Mouse (Mus musculus) liver, embryonic 11.5 days (tissue): Measurements from ENCODE around the gene Gsx1. TPM values are rescaled to one million over a fixed set of nuclear protein-coding genes. Genes with fewer than 3 reads are reported as not detected.

Source experiments
- ATAC-seq: fragments of 200-750 bp; cut with Nextera tagmentation; replicated peaks from 2 replicates; pipeline ENCODE4 v1.8.0; 2017; ENCODE audit warnings: moderate number of reproducible peaks, mild to moderate bottlenecking, moderate TSS enrichment, moderate library complexity; ENCODE audit not compliant: low FRiP score
- DNase-seq: peaks from one replicate; pipeline ENCODE4 v3.0.0-alpha.2; 2017; ENCODE audit warnings: low spot score
- H3K27ac ChIP-seq: fragments of 300-500 bp; sonication (generic); 2 replicates; pipeline ENCODE4 v1.5.1; 2014; ENCODE audit warnings: mild to moderate bottlenecking, low read depth, low read length, control low read depth
- H3K27me3 ChIP-seq: fragments of 300-500 bp; sonication (generic); replicated peaks from 2 replicates; pipeline ENCODE4 v1.6.1; 2014; ENCODE audit warnings: low read length, mixed read lengths; ENCODE audit not compliant: control insufficient read depth, insufficient read depth
- H3K36me3 ChIP-seq: fragments of 300-500 bp; sonication (generic); 2 replicates; pipeline ENCODE4 v1.6.1; 2014; ENCODE audit warnings: mild to moderate bottlenecking, low read length, moderate library complexity, mixed read lengths; ENCODE audit not compliant: control insufficient read depth, insufficient read depth
- H3K4me1 ChIP-seq: fragments of 300-500 bp; sonication (generic); replicated peaks from 2 replicates; pipeline ENCODE4 v1.6.1; 2014; ENCODE audit warnings: low read length, mixed read lengths; ENCODE audit not compliant: control insufficient read depth, insufficient read depth
- H3K4me2 ChIP-seq: fragments of 300-500 bp; sonication (generic); 2 replicates; pipeline ENCODE4 v1.6.1; 2014; ENCODE audit warnings: mild to moderate bottlenecking, control low read depth, moderate library complexity
- H3K4me3 ChIP-seq: fragments of 300-500 bp; sonication (generic); 2 replicates; pipeline ENCODE4 v1.5.1; 2014; ENCODE audit warnings: low read depth, low read length, control low read depth
- H3K9ac ChIP-seq: fragments of 300-500 bp; sonication (generic); 2 replicates; pipeline ENCODE4 v1.6.1; 2014; ENCODE audit warnings: low read depth, low read length, control low read depth
- H3K9me3 ChIP-seq: fragments of 300-500 bp; sonication (generic); 2 replicates; pipeline ENCODE4 v1.6.1; 2016; ENCODE audit warnings: low read length, inconsistent platforms, mixed read lengths; ENCODE audit not compliant: control insufficient read depth
- WGBS: fragments of 180-500 bp; shearing (Covaris S2); extraction: QIAGEN DNeasy Blood & Tissue Kit; methylation state at CpG from one replicate; pipeline ENCODE4 v1.1.7; 2014; 5-methylcytosine and 5-hydroxymethylcytosine counted together
- polyA plus RNA-seq: library from polyadenylated mRNA; unstranded; fragments of >200 nt; fragmentation: Nextera tagmentation; extraction: Ambion mirVana; gene quantifications from 2 replicates; pipeline ENCODE4 v1.2.1, GENCODE M21; 2014

Gsx1 gene
- not detected in 2 replicates for polyA plus RNA-seq

- Histone ChIP-seq H3K4me2 (peak within 1 kb of the TSS; percentile 39), H3K9me3 (no peaks in the 10 kb centered on the region), H3K4me1 (no peaks in the 10 kb centered on the region), H3K27me3 (peaks cover 95% of the 10 kb centered on the region), H3K4me3 (peak within 1 kb of the TSS; percentile 29), H3K27ac (no peak within 1 kb of the TSS), H3K9ac (no peak within 1 kb of the TSS), H3K36me3 (no peaks in the 10 kb centered on the region)
- DNase-seq = peak; percentile 77
- peak; percentile 63 for ATAC-seq
- 2% methylated on average over 33 of the region's 37 CpGs for WGBS
Measured at GRCm38 (mm10) chr5:147188571-147188975, at the start of gene Gsx1. TSS of gene Gsx1 (plus strand) at chr5:147188696.

- Histone ChIP-seq H3K36me3 (no peaks in the 10 kb centered on the region), H3K9me3 (no peaks in the 10 kb centered on the region), H3K27me3 (no peaks in the 10 kb centered on the region), H3K4me3 (no peak overlapping the region), H3K9ac (no peak overlapping the region), H3K4me2 (no peak overlapping the region), H3K27ac (no peak overlapping the region), H3K4me1 (no peaks in the 10 kb centered on the region)
- ATAC-seq (no peak), DNase-seq (no peak)
Measured at GRCm38 (mm10) chr5:147147340-147147739, 41.2 kb upstream of the Gsx1 start.

- Histone ChIP-seq H3K27ac (no peak overlapping the region), H3K9me3 (no peaks in the 10 kb centered on the region), H3K27me3 (peaks cover 9% of the 10 kb centered on the region), H3K9ac (no peak overlapping the region), H3K4me2 (no peak overlapping the region), H3K4me1 (no peaks in the 10 kb centered on the region), H3K36me3 (no peaks in the 10 kb centered on the region), H3K4me3 (no peak overlapping the region)
- DNase-seq (no peak), ATAC-seq (no peak)
- WGBS = 16% methylated on average over 13 of the region's 13 CpGs
Measured at GRCm38 (mm10) chr5:147154806-147155371, 33.6 kb upstream of the Gsx1 start.

GRCm38 (mm10) chr5:147155449-147156133 lies 32.9 kb upstream of the Gsx1 start:
- Histone ChIP-seq H3K27ac (no peak overlapping the region), H3K9ac (no peak overlapping the region), H3K27me3 (peaks cover 9% of the 10 kb centered on the region), H3K36me3 (no peaks in the 10 kb centered on the region), H3K4me1 (no peaks in the 10 kb centered on the region), H3K9me3 (no peaks in the 10 kb centered on the region), H3K4me3 (no peak overlapping the region), H3K4me2 (no peak overlapping the region)
- WGBS = 24% methylated on average over 13 of the region's 13 CpGs
- ATAC-seq = no peak
- DNase-seq = no peak

GRCm38 (mm10) chr5:147156376-147156775 lies 32.1 kb upstream of the Gsx1 start:
- Histone ChIP-seq H3K36me3 (no peaks in the 10 kb centered on the region), H3K4me3 (no peak overlapping the region), H3K27ac (no peak overlapping the region), H3K4me1 (no peaks in the 10 kb centered on the region), H3K9me3 (no peaks in the 10 kb centered on the region), H3K9ac (no peak overlapping the region), H3K27me3 (peaks cover 9% of the 10 kb centered on the region), H3K4me2 (no peak overlapping the region)
- ATAC-seq = no peak
- WGBS = 36% methylated on average over 3 of the region's 3 CpGs
- no peak for DNase-seq

GRCm38 (mm10) chr5:147157441-147157840 lies 31.1 kb upstream of the Gsx1 start:
- ATAC-seq (no peak), DNase-seq (no peak)
- Histone ChIP-seq H3K4me1 (no peaks in the 10 kb centered on the region), H3K36me3 (no peaks in the 10 kb centered on the region), H3K9ac (no peak overlapping the region), H3K4me3 (no peak overlapping the region), H3K4me2 (no peak overlapping the region), H3K27ac (no peak overlapping the region), H3K27me3 (peaks cover 9% of the 10 kb centered on the region), H3K9me3 (no peaks in the 10 kb centered on the region)
- WGBS = 63% methylated on average over 7 of the region's 7 CpGs

- H3K27me3 ChIP-seq = peaks cover 9% of the 10 kb centered on the region
- no peak overlapping the region for H3K9ac ChIP-seq
- no peak overlapping the region for H3K27ac ChIP-seq
- ATAC-seq (no peak), DNase-seq (no peak)
- 44% methylated on average over 6 of the region's 6 CpGs for WGBS
- no peak overlapping the region for H3K4me2 ChIP-seq
- H3K9me3 ChIP-seq = no peaks in the 10 kb centered on the region
- no peak overlapping the region for H3K4me3 ChIP-seq
- H3K4me1 ChIP-seq = no peaks in the 10 kb centered on the region
- H3K36me3 ChIP-seq = no peaks in the 10 kb centered on the region
Measured at GRCm38 (mm10) chr5:147159320-147159719, 29.2 kb upstream of the Gsx1 start.

GRCm38 (mm10) chr5:147159792-147160191 lies 28.7 kb upstream of the Gsx1 start:
- WGBS = 75% methylated on average over 2 of the region's 2 CpGs
- Histone ChIP-seq H3K36me3 (no peaks in the 10 kb centered on the region), H3K27me3 (peaks cover 7% of the 10 kb centered on the region), H3K4me2 (no peak overlapping the region), H3K9ac (no peak overlapping the region), H3K4me1 (no peaks in the 10 kb centered on the region), H3K4me3 (no peak overlapping the region), H3K9me3 (no peaks in the 10 kb centered on the region), H3K27ac (no peak overlapping the region)
- no peak for DNase-seq
- ATAC-seq = no peak

GRCm38 (mm10) chr5:147165060-147165459 lies 23.4 kb upstream of the Gsx1 start:
- 76% methylated on average over 6 of the region's 6 CpGs for WGBS

More at GRCm38 (mm10) chr5:147165060-147165459, 23.4 kb upstream of the Gsx1 start:
- DNase-seq (no peak), ATAC-seq (no peak)
- no peaks in the 10 kb centered on the region for H3K27me3 ChIP-seq
- no peak overlapping the region for H3K27ac ChIP-seq
- H3K9ac ChIP-seq = no peak overlapping the region
- no peaks in the 10 kb centered on the region for H3K4me1 ChIP-seq
- H3K4me3 ChIP-seq = no peak overlapping the region
- H3K36me3 ChIP-seq = no peaks in the 10 kb centered on the region
- no peak overlapping the region for H3K4me2 ChIP-seq
- no peaks in the 10 kb centered on the region for H3K9me3 ChIP-seq
